Mouse (Mus musculus) liver, embryonic 14.5 days (tissue): Measurements from ENCODE around the gene Mrvi1. TPM values are rescaled to one million over a fixed set of nuclear protein-coding genes. Genes with fewer than 3 reads are reported as not detected.

Experiments used
- ATAC-seq: fragments of 200-750 bp; cut with Nextera tagmentation; 2 replicates; pipeline ENCODE4 v1.8.0; 2017; ENCODE audit warnings: moderate number of reproducible peaks, mild to moderate bottlenecking, moderate library complexity; ENCODE audit not compliant: insufficient read depth
- DNase-seq, 3 experiments: peaks; one replicate each; pipeline ENCODE4 v3.0.0-alpha.2; 2012 to 2013; ENCODE audit warnings: low read depth in 3 of 3, low spot score in 3 of 3
- H3K27ac ChIP-seq: fragments of 300-500 bp; sonication (generic); 2 replicates; pipeline ENCODE4 v1.5.1; 2014; ENCODE audit warnings: moderate library complexity, mild to moderate bottlenecking, control low read depth, inconsistent platforms
- H3K27me3 ChIP-seq: fragments of 300-500 bp; sonication (generic); 2 replicates; pipeline ENCODE4 v1.6.1; 2014; ENCODE audit warnings: mild to moderate bottlenecking, low read length, moderate library complexity; ENCODE audit not compliant: control insufficient read depth, insufficient read depth
- H3K36me3 ChIP-seq: fragments of 300-500 bp; sonication (generic); replicated peaks from 2 replicates; pipeline ENCODE4 v1.6.1; 2014; ENCODE audit warnings: low read depth; ENCODE audit not compliant: control insufficient read depth, insufficient read depth
- H3K4me1 ChIP-seq, 2 experiments: fragments of 200-500 bp in 1 of 2; fragments of 300-500 bp in 1 of 2; sonication (generic) in 1 of 2; replicated peaks; 2 replicates each; pipeline ENCODE4 v1.6.1; 2012 to 2014; ENCODE audit warnings: antibody characterized with exemption in 1 of 2, inconsistent platforms in 1 of 2, low read length in 1 of 2; ENCODE audit not compliant: control insufficient read depth in 2 of 2, insufficient read depth in 2 of 2
- H3K4me2 ChIP-seq: fragments of 300-500 bp; sonication (generic); 2 replicates; pipeline ENCODE4 v1.6.1; 2014; ENCODE audit warnings: low read depth, mild to moderate bottlenecking, control low read depth, moderate library complexity
- H3K4me3 ChIP-seq, 2 experiments: fragments of 200-500 bp in 1 of 2; fragments of 300-500 bp in 1 of 2; sonication (generic) in 1 of 2; 2 replicates each; pipeline ENCODE4 v1.5.1; 2012 to 2014; ENCODE audit warnings: low read depth in 2 of 2, low read length in 2 of 2, mild to moderate bottlenecking in 2 of 2, control low read depth in 1 of 2, inconsistent platforms in 1 of 2, moderate library complexity in 1 of 2; ENCODE audit not compliant: insufficient read depth in 1 of 2
- H3K9ac ChIP-seq: fragments of 300-500 bp; sonication (generic); replicated peaks from 2 replicates; pipeline ENCODE4 v1.6.1; 2014; ENCODE audit warnings: mild to moderate bottlenecking, control low read depth, moderate library complexity
- H3K9me3 ChIP-seq: fragments of 300-500 bp; sonication (generic); 2 replicates; pipeline ENCODE4 v1.6.1; 2016; ENCODE audit warnings: low read length, mixed read lengths; ENCODE audit not compliant: control insufficient read depth
- CTCF ChIP-seq: IDR thresholded peaks from 2 replicates; pipeline ENCODE4 v1.5.1; 2016; ENCODE audit warnings: antibody characterized with exemption, low read depth, control low read depth
- EP300 ChIP-seq: IDR thresholded peaks from 2 replicates; pipeline ENCODE4 v1.6.1; 2016; ENCODE audit warnings: antibody characterized with exemption, low read depth
- WGBS: fragments of 180-500 bp; shearing (Covaris S2); extraction: QIAGEN DNeasy Blood & Tissue Kit; methylation state at CpG from one replicate; pipeline ENCODE4 v1.1.7; 2014; ENCODE audit not compliant: insufficient replicate concordance; 5-methylcytosine and 5-hydroxymethylcytosine counted together
- polyA plus RNA-seq, 2 experiments: library from polyadenylated mRNA; depleted of rRNA in 1 of 2; stranded (reverse) in 1 of 2; unstranded in 1 of 2; fragments of >200 nt; fragmentation: Nextera tagmentation in 1 of 2; extraction: Ambion mirVana in 1 of 2; gene quantifications; 2 replicates each; pipeline versions ENCODE4 v1.2.1 to v1.2.3; 2012 to 2014

The Mrvi1 gene
- polyA plus RNA-seq, 2 experiments = 3.7 to 4.7 TPM

DNA sequence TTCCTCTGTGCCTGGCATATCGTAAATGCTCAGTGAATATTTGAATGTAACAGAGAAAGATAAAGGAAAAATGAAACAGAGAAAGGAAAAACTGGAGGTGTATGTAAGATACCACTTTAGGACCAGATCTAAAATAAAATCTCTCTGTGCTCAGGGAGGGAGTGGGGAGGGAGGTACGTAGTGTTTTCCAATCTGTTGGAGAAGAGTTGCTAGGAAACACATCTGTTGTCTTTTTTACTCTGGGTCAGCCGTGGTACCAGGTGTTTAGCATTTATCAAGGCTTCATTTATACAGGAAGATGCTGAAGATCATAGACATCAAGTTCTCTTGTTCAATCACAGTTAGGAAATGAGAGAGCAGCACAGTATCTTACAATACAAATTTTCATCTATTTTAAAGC is 127.7 kb downstream of the Mrvi1 start:
- TF ChIP-seq EP300 (no peak), CTCF (no peak)
- no peaks in the 10 kb centered on the region for H3K36me3 ChIP-seq
- H3K9me3 ChIP-seq = no peaks in the 10 kb centered on the region
- no peak overlapping the region for H3K4me3 ChIP-seq
- WGBS = 52% methylated on average over 3 of the region's 3 CpGs
- H3K27me3 ChIP-seq = no peaks in the 10 kb centered on the region
- H3K4me1 ChIP-seq = peaks cover 0 to 22% of the 10 kb centered on the region in 2 experiments; a peak in 2 of 4 replicates
- DNase-seq (no peak), ATAC-seq (no peak)
- no peak overlapping the region for H3K4me2 ChIP-seq
- H3K27ac ChIP-seq = no peak overlapping the region
- H3K9ac ChIP-seq = no peak overlapping the region

DNA sequence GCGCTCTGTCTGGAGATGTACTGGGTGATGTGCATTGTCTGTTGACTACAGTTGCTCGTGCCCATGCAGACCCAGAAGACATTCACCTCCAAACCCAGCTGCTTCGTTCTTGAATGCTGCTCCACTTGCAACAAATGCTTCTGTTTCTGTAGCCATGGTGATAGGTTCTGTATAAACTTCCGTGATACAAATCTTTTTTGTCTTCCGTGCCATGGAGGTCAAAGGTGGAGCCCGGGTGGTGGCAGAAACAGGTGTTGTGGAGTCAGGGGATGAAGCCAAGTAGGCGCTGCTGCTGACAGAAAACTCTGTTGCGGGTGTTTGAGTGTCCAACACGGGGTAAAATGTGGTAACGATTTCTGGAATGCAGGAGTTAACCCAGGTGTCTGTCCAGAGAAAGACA is 128.7 kb downstream of the Mrvi1 start:
- H3K27ac ChIP-seq = no peak overlapping the region

DNA sequence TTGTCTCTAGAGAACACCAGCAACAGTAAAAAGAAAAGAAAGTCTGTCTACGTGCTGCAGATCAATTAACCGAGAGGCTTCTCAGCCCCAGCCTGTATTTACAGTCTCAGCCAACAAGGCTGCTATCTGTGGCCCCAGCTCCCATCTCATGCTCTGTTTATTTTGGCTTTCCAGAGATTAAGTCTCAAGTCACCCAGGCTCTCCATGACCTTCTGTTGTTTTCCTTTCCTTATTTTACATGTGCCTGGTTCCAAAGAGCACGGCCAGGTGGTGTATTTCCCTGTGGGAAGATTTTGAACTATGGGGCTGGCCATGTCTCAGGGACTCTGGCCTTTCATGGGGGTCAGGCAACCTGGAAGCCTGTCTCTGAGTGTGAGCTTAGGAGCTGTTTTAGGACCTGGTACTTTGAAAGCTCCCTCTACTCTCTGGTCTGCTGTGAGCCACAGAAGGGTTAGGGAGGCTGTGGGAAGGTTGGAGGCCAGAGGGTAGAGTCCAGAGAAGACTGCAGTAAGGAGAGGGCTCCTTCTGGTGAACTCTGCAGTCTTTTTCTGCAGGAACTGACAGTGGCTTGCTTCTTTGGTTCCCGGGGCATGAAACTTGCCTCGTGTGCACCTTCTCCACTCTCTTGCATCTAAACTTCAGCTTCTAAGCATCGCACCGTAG is 130.6 kb downstream of the Mrvi1 start:
- WGBS = 53% methylated on average over 7 of the region's 7 CpGs
- Histone ChIP-seq H3K9ac (no peak overlapping the region), H3K27ac (no peak overlapping the region)

More for the DNA sequence above, 128.7 kb downstream of the Mrvi1 start:
- no peak overlapping the region for H3K4me3 ChIP-seq
- no peaks in the 10 kb centered on the region for H3K36me3 ChIP-seq
- H3K4me1 ChIP-seq = peaks cover 0 to 24% of the 10 kb centered on the region in 2 experiments; a peak in 2 of 4 replicates
- no peak for TF ChIP-seq CTCF
- no peaks in the 10 kb centered on the region for H3K9me3 ChIP-seq
- 61% methylated on average over 10 of the region's 10 CpGs for WGBS
- H3K4me2 ChIP-seq = no peak overlapping the region
- no peaks in the 10 kb centered on the region for H3K27me3 ChIP-seq
- ATAC-seq = no peak
- no peak overlapping the region for H3K9ac ChIP-seq
- no peak for DNase-seq

DNA sequence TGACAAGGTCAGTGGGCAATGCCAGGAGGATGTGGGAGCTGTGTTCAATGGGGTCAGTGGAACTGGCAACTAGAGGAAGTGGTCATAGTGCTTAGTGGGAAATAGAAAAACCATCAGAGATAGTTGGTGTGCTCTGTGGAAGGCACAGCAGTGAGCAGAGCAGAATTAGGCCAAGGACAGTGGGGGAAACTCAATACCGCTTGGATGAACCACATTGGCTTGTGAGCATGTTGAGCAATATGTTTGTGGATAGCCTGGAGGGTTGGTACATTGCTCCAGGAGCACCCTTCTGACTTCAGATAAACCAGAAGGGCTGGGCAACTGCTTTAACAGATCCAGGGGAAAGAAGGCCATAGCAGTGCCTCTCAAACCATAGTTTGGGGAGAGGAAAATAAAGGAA is 133.9 kb downstream of the Mrvi1 start:
- DNase-seq (no peak), ATAC-seq (no peak)
- H3K9ac ChIP-seq = no peak overlapping the region
- WGBS = 58% methylated on average over 1 of the region's 1 CpGs
- TF ChIP-seq EP300 (no peak), CTCF (no peak)
- peaks cover 4 to 13% of the 10 kb centered on the region in 2 experiments; a peak in 2 of 4 replicates for H3K4me1 ChIP-seq
- no peak overlapping the region for H3K27ac ChIP-seq
- H3K36me3 ChIP-seq = no peaks in the 10 kb centered on the region
- H3K27me3 ChIP-seq = no peaks in the 10 kb centered on the region
- no peaks in the 10 kb centered on the region for H3K9me3 ChIP-seq
- H3K4me3 ChIP-seq = no peak overlapping the region
- H3K4me2 ChIP-seq = no peak overlapping the region

More for the DNA sequence above, 130.6 kb downstream of the Mrvi1 start:
- TF ChIP-seq EP300 (no peak), CTCF (no peak)
- ATAC-seq (no peak), DNase-seq (no peak)
- H3K9me3 ChIP-seq = no peaks in the 10 kb centered on the region
- H3K4me1 ChIP-seq = peaks cover 2 to 28% of the 10 kb centered on the region in 2 experiments; a peak in 2 of 4 replicates
- no peaks in the 10 kb centered on the region for H3K27me3 ChIP-seq
- H3K4me3 ChIP-seq = no peak overlapping the region
- H3K4me2 ChIP-seq = no peak overlapping the region
- no peaks in the 10 kb centered on the region for H3K36me3 ChIP-seq

DNA sequence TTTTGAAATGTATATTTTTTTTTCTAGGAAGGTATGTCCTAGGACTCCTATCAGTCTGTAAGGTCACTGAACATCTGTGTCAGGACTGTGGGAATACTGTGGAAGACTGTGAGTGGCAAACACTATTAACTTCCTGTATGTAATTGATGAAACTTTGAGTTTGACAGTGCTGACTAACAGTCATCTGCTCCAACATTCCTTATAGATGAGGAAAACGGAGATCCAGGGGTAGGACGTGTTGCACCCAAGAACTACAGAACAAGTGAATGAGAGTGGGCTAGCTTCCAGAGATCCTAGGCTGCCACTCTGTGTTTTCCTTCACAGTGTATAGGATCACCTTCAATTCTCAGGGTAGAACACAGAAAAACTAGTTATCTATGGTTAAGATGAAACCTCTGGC is 134.9 kb downstream of the Mrvi1 start:
- ATAC-seq (no peak), DNase-seq (no peak)
- no peaks in the 10 kb centered on the region for H3K36me3 ChIP-seq
- no peak overlapping the region for H3K4me3 ChIP-seq
- no peaks in the 10 kb centered on the region for H3K9me3 ChIP-seq
- H3K4me2 ChIP-seq = no peak overlapping the region
- H3K27me3 ChIP-seq = no peaks in the 10 kb centered on the region
- no peak overlapping the region for H3K27ac ChIP-seq
- H3K9ac ChIP-seq = no peak overlapping the region
- H3K4me1 ChIP-seq = peaks cover 6 to 16% of the 10 kb centered on the region in 2 experiments; a peak in 3 of 4 replicates
- 69% methylated on average over 2 of the region's 2 CpGs for WGBS
- TF ChIP-seq EP300 (no peak), CTCF (no peak)
